Mouse (Mus musculus) liver, embryonic 15.5 days (tissue): ENCODE data around the gene Cox18. TPM values are rescaled to one million over a fixed set of nuclear protein-coding genes. Genes with fewer than 3 reads are reported as not detected.

Experiments used
- ATAC-seq: fragments of 200-750 bp; cut with Nextera tagmentation; 2 replicates; pipeline ENCODE4 v1.8.0; 2017; ENCODE audit warnings: moderate number of reproducible peaks, mild to moderate bottlenecking, moderate library complexity; ENCODE audit not compliant: insufficient read depth
- H3K27ac ChIP-seq: fragments of 300-500 bp; sonication (generic); replicated peaks from 2 replicates; pipeline ENCODE4 v1.5.1; 2015; ENCODE audit warnings: mild to moderate bottlenecking, inconsistent platforms
- H3K27me3 ChIP-seq: fragments of 300-500 bp; sonication (generic); 2 replicates; pipeline ENCODE4 v1.6.1; 2015; ENCODE audit warnings: mild to moderate bottlenecking, inconsistent platforms
- H3K36me3 ChIP-seq: fragments of 300-500 bp; sonication (generic); replicated peaks from 2 replicates; pipeline ENCODE4 v1.6.1; 2015; ENCODE audit warnings: moderate library complexity, mild to moderate bottlenecking, inconsistent platforms
- H3K4me1 ChIP-seq: fragments of 300-500 bp; sonication (generic); replicated peaks from 2 replicates; pipeline ENCODE4 v1.6.1; 2015; ENCODE audit warnings: inconsistent platforms
- H3K4me2 ChIP-seq: fragments of 300-500 bp; sonication (generic); 2 replicates; pipeline ENCODE4 v1.6.1; 2015; ENCODE audit warnings: moderate library complexity, mild to moderate bottlenecking, inconsistent platforms
- H3K4me3 ChIP-seq: fragments of 300-500 bp; sonication (generic); replicated peaks from 2 replicates; pipeline ENCODE4 v1.5.1; 2015; ENCODE audit warnings: mild to moderate bottlenecking, inconsistent platforms
- H3K9ac ChIP-seq: fragments of 300-500 bp; sonication (generic); 2 replicates; pipeline ENCODE4 v1.6.1; 2015; ENCODE audit warnings: moderate library complexity, mild to moderate bottlenecking, inconsistent platforms
- H3K9me3 ChIP-seq: fragments of 300-500 bp; sonication (generic); replicated peaks from 2 replicates; pipeline ENCODE4 v1.6.1; 2016; ENCODE audit warnings: inconsistent platforms
- WGBS: fragments of 180-500 bp; shearing (Covaris S2); methylation state at CpG from one replicate; pipeline ENCODE4 v1.1.7; 2015; ENCODE audit warnings: mixed read lengths; ENCODE audit not compliant: insufficient replicate concordance; 5-methylcytosine and 5-hydroxymethylcytosine counted together
- polyA plus RNA-seq: library from polyadenylated mRNA; unstranded; fragments of >200 nt; fragmentation: Nextera tagmentation; extraction: Ambion mirVana; gene quantifications from 2 replicates; pipeline ENCODE4 v1.2.1, GENCODE M21; 2015

Cox18 gene
- polyA plus RNA-seq, 1 experiment from 2014 or later = 11.8 TPM

GRCm38 (mm10) chr5:90224730-90225129 lies 929 bp upstream of the Cox18 start:
- peak overlapping the region; percentile 93 for H3K4me2 ChIP-seq
- peak overlapping the region; percentile 57 for H3K9ac ChIP-seq
- peak overlapping the region; percentile 97 for H3K27ac ChIP-seq
- peak overlapping the region; percentile 94 for H3K4me3 ChIP-seq
- H3K27me3 ChIP-seq = no peaks in the 10 kb centered on the region
- 66% methylated on average over 5 of the region's 5 CpGs for WGBS
- H3K36me3 ChIP-seq = peaks cover 40% of the 10 kb centered on the region
- ATAC-seq = no peak
- peaks cover 20% of the 10 kb centered on the region for H3K4me1 ChIP-seq
- no peaks in the 10 kb centered on the region for H3K9me3 ChIP-seq

DNA sequence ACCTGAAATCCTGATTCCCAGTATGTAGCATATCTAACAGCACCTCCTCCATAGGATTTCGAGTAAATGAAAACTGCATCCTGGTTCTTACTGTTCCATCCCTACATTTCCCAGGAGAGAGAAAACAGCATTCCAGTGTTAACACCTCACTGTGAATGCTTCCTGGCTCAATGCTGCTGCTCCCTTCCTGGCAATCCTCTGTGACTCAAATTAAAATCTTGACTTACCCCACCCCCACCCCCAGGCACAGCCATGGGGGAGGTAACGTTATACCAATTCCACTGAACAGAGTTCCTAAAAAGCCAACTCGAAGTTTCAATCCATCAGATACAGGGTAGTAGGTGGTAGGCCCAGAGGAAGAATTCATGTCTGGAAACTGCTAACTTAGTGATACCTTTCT lies 864 bp downstream of the Cox18 start:
- H3K36me3 ChIP-seq = peaks cover 33% of the 10 kb centered on the region
- H3K4me2 ChIP-seq = peak overlapping the region; percentile 93
- peak overlapping the region; percentile 97; the same call in 1 of the 2 replicates for H3K27ac ChIP-seq
- ATAC-seq = no peak
- H3K9me3 ChIP-seq = no peaks in the 10 kb centered on the region
- H3K9ac ChIP-seq = peak overlapping the region; percentile 90
- peaks cover 20% of the 10 kb centered on the region for H3K4me1 ChIP-seq
- peak overlapping the region; percentile 94 for H3K4me3 ChIP-seq
- no peaks in the 10 kb centered on the region for H3K27me3 ChIP-seq
- WGBS = 24% methylated on average over 3 of the region's 3 CpGs

GRCm38 (mm10) chr5:90217791-90218190 lies 6.0 kb downstream of the Cox18 start:
- WGBS = 82% methylated on average over 3 of the region's 3 CpGs
- H3K36me3 ChIP-seq = peaks cover 51% of the 10 kb centered on the region

DNA sequence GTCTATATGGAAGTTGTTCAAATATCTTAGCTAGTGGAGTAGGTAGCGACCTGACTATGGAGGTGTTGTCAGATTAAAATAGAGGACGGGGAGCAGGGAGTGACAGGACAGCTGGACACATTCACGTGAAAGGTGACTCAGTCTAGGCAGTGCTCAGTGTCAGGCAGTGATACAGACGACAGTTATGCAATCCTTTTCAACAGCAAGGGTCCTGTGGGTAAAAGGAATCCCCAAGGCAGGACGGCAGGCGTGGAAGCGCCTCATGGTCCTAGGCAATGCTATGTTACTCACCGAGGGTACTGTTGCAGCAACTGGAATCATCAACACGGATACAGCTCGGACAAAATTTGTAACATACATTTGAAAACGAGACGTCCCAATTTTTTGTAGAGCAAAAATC lies 6.6 kb downstream of the Cox18 start:
- Histone ChIP-seq H3K36me3 (peaks cover 51% of the 10 kb centered on the region), H3K4me3 (no peak overlapping the region), H3K9me3 (no peaks in the 10 kb centered on the region), H3K9ac (no peak overlapping the region), H3K27me3 (no peaks in the 10 kb centered on the region), H3K4me1 (peaks cover 1% of the 10 kb centered on the region; the same call in 1 of the 2 replicates), H3K27ac (no peak overlapping the region), H3K4me2 (no peak overlapping the region)
- WGBS = 78% methylated on average over 12 of the region's 12 CpGs
- ATAC-seq = no peak

More at GRCm38 (mm10) chr5:90217791-90218190, 6.0 kb downstream of the Cox18 start:
- H3K27ac ChIP-seq = no peak overlapping the region
- no peaks in the 10 kb centered on the region for H3K27me3 ChIP-seq
- H3K9me3 ChIP-seq = no peaks in the 10 kb centered on the region
- ATAC-seq = no peak
- H3K4me1 ChIP-seq = peaks cover 7% of the 10 kb centered on the region
- no peak overlapping the region for H3K4me3 ChIP-seq
- no peak overlapping the region for H3K4me2 ChIP-seq
- H3K9ac ChIP-seq = no peak overlapping the region

GRCm38 (mm10) chr5:90213356-90213755 lies 10.4 kb downstream of the Cox18 start:
- H3K4me2 ChIP-seq = no peak overlapping the region
- ATAC-seq = no peak

GRCm38 (mm10) chr5:90203168-90203567 lies 20.6 kb downstream of the Cox18 start:
- H3K4me3 ChIP-seq = no peak overlapping the region
- no peak overlapping the region for H3K27ac ChIP-seq
- H3K27me3 ChIP-seq = no peaks in the 10 kb centered on the region; the same call in 1 of the 2 replicates
- no peaks in the 10 kb centered on the region for H3K9me3 ChIP-seq
- no peak overlapping the region for H3K9ac ChIP-seq
- no peaks in the 10 kb centered on the region for H3K36me3 ChIP-seq
- no peaks in the 10 kb centered on the region for H3K4me1 ChIP-seq
- no peak overlapping the region for H3K4me2 ChIP-seq
- no peak for ATAC-seq
- WGBS = 10% methylated on average over 5 of the region's 5 CpGs

More at GRCm38 (mm10) chr5:90213356-90213755, 10.4 kb downstream of the Cox18 start:
- 91% methylated on average over 12 of the region's 12 CpGs for WGBS
- no peaks in the 10 kb centered on the region for H3K27me3 ChIP-seq
- H3K4me1 ChIP-seq = no peaks in the 10 kb centered on the region
- no peaks in the 10 kb centered on the region for H3K9me3 ChIP-seq
- no peak overlapping the region for H3K4me3 ChIP-seq
- no peak overlapping the region for H3K9ac ChIP-seq
- peaks cover 39% of the 10 kb centered on the region for H3K36me3 ChIP-seq
- no peak overlapping the region for H3K27ac ChIP-seq

DNA sequence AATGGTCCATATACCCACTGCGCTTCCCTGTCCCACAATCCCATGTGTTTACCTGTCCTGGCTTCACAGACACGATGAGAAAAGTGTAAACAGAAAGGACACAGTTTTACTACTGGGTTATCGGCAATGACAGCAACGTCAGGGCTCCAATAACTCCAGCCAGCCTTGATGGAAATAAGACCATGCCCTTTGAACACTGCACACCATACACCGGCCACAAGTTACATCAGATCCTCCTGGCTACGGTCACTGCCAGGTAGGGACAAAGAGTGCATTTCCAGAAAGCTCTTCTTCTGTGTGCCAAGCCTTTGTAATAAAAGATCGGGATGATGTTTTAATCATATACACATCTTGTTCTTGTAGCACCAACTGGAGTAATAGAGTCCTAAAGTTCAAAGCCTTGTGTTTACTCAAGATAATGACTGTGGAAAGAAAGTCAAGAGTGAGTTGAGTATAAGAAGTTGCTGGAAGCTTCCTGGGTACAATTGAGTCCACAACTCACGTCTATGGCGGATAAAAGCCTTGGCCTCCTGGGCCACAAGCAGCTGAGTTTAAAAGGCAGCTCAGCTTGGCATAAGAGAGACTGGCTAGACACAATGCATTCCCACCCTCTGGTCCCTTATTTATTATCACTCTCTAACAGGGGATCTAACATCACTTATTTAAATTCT lies 21.2 kb downstream of the Cox18 start:
- H3K9ac ChIP-seq = no peak overlapping the region
- 62% methylated on average over 9 of the region's 9 CpGs for WGBS
- no peaks in the 10 kb centered on the region for H3K4me1 ChIP-seq
- 0 out of 2 replicates have a peak, but pooled peaks have one; percentile 25 for ATAC-seq
- no peaks in the 10 kb centered on the region for H3K9me3 ChIP-seq
- no peak overlapping the region for H3K27ac ChIP-seq
- no peaks in the 10 kb centered on the region for H3K36me3 ChIP-seq
- H3K4me3 ChIP-seq = no peak overlapping the region
- no peaks in the 10 kb centered on the region; the same call in 1 of the 2 replicates for H3K27me3 ChIP-seq
- no peak overlapping the region for H3K4me2 ChIP-seq

- no peak for ATAC-seq
- no peak overlapping the region for H3K4me2 ChIP-seq
- H3K4me3 ChIP-seq = no peak overlapping the region
- 44% methylated on average over 16 of the region's 16 CpGs for WGBS
- H3K9ac ChIP-seq = no peak overlapping the region
- H3K27ac ChIP-seq = no peak overlapping the region
- no peaks in the 10 kb centered on the region for H3K4me1 ChIP-seq
- no peaks in the 10 kb centered on the region for H3K36me3 ChIP-seq
- H3K27me3 ChIP-seq = no peaks in the 10 kb centered on the region; the same call in 1 of the 2 replicates
- no peaks in the 10 kb centered on the region for H3K9me3 ChIP-seq
These were observed 23.7 kb downstream of the Cox18 start for GRCm38 (mm10) chr5:90199922-90200632.

- Histone ChIP-seq H3K4me2 (no peak overlapping the region), H3K9ac (no peak overlapping the region), H3K9me3 (no peaks in the 10 kb centered on the region), H3K4me3 (no peak overlapping the region), H3K27me3 (no peaks in the 10 kb centered on the region), H3K4me1 (no peaks in the 10 kb centered on the region), H3K36me3 (no peaks in the 10 kb centered on the region), H3K27ac (no peak overlapping the region)
- 29% methylated on average over 6 of the region's 6 CpGs for WGBS
- ATAC-seq = no peak
These were observed 29.0 kb downstream of the Cox18 start for GRCm38 (mm10) chr5:90194831-90195230.

- no peaks in the 10 kb centered on the region for H3K36me3 ChIP-seq
- no peak for ATAC-seq
- H3K9ac ChIP-seq = no peak overlapping the region
- no peak overlapping the region for H3K27ac ChIP-seq
- H3K27me3 ChIP-seq = no peaks in the 10 kb centered on the region
- H3K9me3 ChIP-seq = no peaks in the 10 kb centered on the region
- no peak overlapping the region for H3K4me3 ChIP-seq
- WGBS = 49% methylated on average over 5 of the region's 5 CpGs
- no peak overlapping the region for H3K4me2 ChIP-seq
- no peaks in the 10 kb centered on the region for H3K4me1 ChIP-seq
These were observed 41.0 kb downstream of the Cox18 start for GRCm38 (mm10) chr5:90182782-90183181.

DNA sequence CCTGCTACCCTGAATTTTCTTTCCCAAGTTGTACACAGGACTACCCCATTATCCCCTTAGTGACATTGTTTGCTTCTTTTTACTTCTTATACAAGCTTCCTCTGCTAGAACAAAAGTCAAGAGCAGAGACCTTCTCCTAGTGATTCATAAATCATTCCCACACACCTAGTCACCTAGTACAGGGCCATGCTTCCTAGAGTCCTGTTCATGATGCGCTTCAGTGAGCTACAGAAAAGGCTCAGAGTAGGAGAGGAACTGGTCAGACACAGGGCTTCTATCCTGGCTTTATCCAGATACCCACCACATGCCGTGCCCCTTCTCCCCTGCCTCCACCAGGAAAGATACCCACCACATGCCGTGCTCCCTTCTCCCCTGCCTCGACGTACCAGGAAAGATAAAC lies 44.7 kb downstream of the Cox18 start:
- ATAC-seq = no peak
- Histone ChIP-seq H3K4me3 (no peak overlapping the region), H3K36me3 (no peaks in the 10 kb centered on the region), H3K4me1 (no peaks in the 10 kb centered on the region), H3K4me2 (no peak overlapping the region), H3K27me3 (no peaks in the 10 kb centered on the region), H3K9me3 (no peaks in the 10 kb centered on the region), H3K9ac (no peak overlapping the region), H3K27ac (no peak overlapping the region)
- WGBS = 71% methylated on average over 5 of the region's 5 CpGs
